Mouse (Mus musculus): ENCODE results near the gene Pofut2. TPM values are rescaled to one million over a fixed set of nuclear protein-coding genes. Genes with fewer than 3 reads are reported as not detected.

Gene Pofut2
- polyA plus RNA-seq, 2 experiments: 14.7 to 17.6 TPM

GRCm38 (mm10) chr10:77266281-77266680 lies 7.3 kb downstream of the Pofut2 start:
- Histone ChIP-seq H3K36me3 (replicated peaks; ENCODE audit: control insufficient read depth, insufficient read depth, low read depth) (peaks cover 25% of the 10 kb centered on the region), H3K27ac (no peak overlapping the region), H3K4me1 (replicated peaks; ENCODE audit: control insufficient read depth in 2 of 2, insufficient read depth in 2 of 2, low read length in 1 of 2) (no peaks in the 10 kb centered on the region), H3K9me3 (ENCODE audit: control insufficient read depth, low read length) (no peaks in the 10 kb centered on the region), H3K27me3 (ENCODE audit: control insufficient read depth, insufficient read depth, low read length) (no peaks in the 10 kb centered on the region), H3K4me3 (ENCODE audit: insufficient read depth in 1 of 2, low read depth in 2 of 2, low read length in 2 of 2) (no peak overlapping the region), H3K4me2 (ENCODE audit: low read depth) (no peak overlapping the region), H3K9ac (replicated peaks) (no peak overlapping the region)
- DNase-seq (ENCODE audit: low read depth in 3 of 3, low spot score in 3 of 3) (no peak), ATAC-seq (ENCODE audit: insufficient read depth) (peak; percentile 35; the same call in 1 of the 2 replicates)
- TF ChIP-seq EP300 (IDR thresholded peaks at IDR 0.05; ENCODE audit: low read depth) (no peak), CTCF (IDR thresholded peaks at IDR 0.05; ENCODE audit: low read depth) (no peak)
- 52% methylated on average over 8 of the region's 8 CpGs for WGBS (ENCODE audit: insufficient replicate concordance)

- whole genome bisulfite sequencing (ENCODE audit: insufficient replicate concordance): 70% methylated on average over 14 of the region's 14 CpGs
- Histone ChIP-seq H3K27ac (no peak overlapping the region), H3K4me1 (replicated peaks; ENCODE audit: control insufficient read depth in 2 of 2, insufficient read depth in 2 of 2, low read length in 1 of 2) (no peaks in the 10 kb centered on the region), H3K4me3 (ENCODE audit: insufficient read depth in 1 of 2, low read depth in 2 of 2, low read length in 2 of 2) (no peak overlapping the region), H3K27me3 (ENCODE audit: control insufficient read depth, insufficient read depth, low read length) (no peaks in the 10 kb centered on the region), H3K36me3 (replicated peaks; ENCODE audit: control insufficient read depth, insufficient read depth, low read depth) (peaks cover 25% of the 10 kb centered on the region), H3K9ac (replicated peaks) (no peak overlapping the region), H3K9me3 (ENCODE audit: control insufficient read depth, low read length) (no peaks in the 10 kb centered on the region), H3K4me2 (ENCODE audit: low read depth) (no peak overlapping the region)
- TF ChIP-seq EP300 (IDR thresholded peaks at IDR 0.05; ENCODE audit: low read depth) (no peak), CTCF (IDR thresholded peaks at IDR 0.05; ENCODE audit: low read depth) (no peak)
- DNase-seq (ENCODE audit: low read depth in 3 of 3, low spot score in 3 of 3) (no peak), ATAC-seq (ENCODE audit: insufficient read depth) (no peak)
Observed at GRCm38 (mm10) chr10:77267027-77267426, 8.0 kb downstream of the Pofut2 start.

GRCm38 (mm10) chr10:77269129-77269528 lies 10.1 kb downstream of the Pofut2 start:
- Histone ChIP-seq H3K9me3 (ENCODE audit: control insufficient read depth, low read length) (no peaks in the 10 kb centered on the region), H3K4me2 (ENCODE audit: low read depth) (no peak overlapping the region), H3K9ac (replicated peaks) (no peak overlapping the region), H3K27me3 (ENCODE audit: control insufficient read depth, insufficient read depth, low read length) (no peaks in the 10 kb centered on the region), H3K36me3 (replicated peaks; ENCODE audit: control insufficient read depth, insufficient read depth, low read depth) (peaks cover 18% of the 10 kb centered on the region), H3K4me3 (ENCODE audit: insufficient read depth in 1 of 2, low read depth in 2 of 2, low read length in 2 of 2) (no peak overlapping the region), H3K4me1 (replicated peaks; ENCODE audit: control insufficient read depth in 2 of 2, insufficient read depth in 2 of 2, low read length in 1 of 2) (no peaks in the 10 kb centered on the region), H3K27ac (no peak overlapping the region)
- ATAC-seq (ENCODE audit: insufficient read depth): no peak
- DNase-seq (ENCODE audit: low read depth in 3 of 3, low spot score in 3 of 3): no peak
- 66% methylated on average over 7 of the region's 7 CpGs for WGBS (ENCODE audit: insufficient replicate concordance)
- TF ChIP-seq CTCF (IDR thresholded peaks at IDR 0.05; ENCODE audit: low read depth) (no peak), EP300 (IDR thresholded peaks at IDR 0.05; ENCODE audit: low read depth) (no peak)

GRCm38 (mm10) chr10:77272980-77273730 lies 14.1 kb downstream of the Pofut2 start:
- no peaks in the 10 kb centered on the region for H3K4me1 ChIP-seq (replicated peaks; ENCODE audit: control insufficient read depth in 2 of 2, insufficient read depth in 2 of 2, low read length in 1 of 2)
- 46% methylated on average over 11 of the region's 11 CpGs for WGBS (ENCODE audit: insufficient replicate concordance)
- H3K4me3 ChIP-seq (ENCODE audit: insufficient read depth in 1 of 2, low read depth in 2 of 2, low read length in 2 of 2): no peak overlapping the region
- no peak overlapping the region for H3K27ac ChIP-seq
- ATAC-seq (ENCODE audit: insufficient read depth) (no peak), DNase-seq (ENCODE audit: low read depth in 3 of 3, low spot score in 3 of 3) (no peak)
- TF ChIP-seq CTCF (IDR thresholded peaks at IDR 0.05; ENCODE audit: low read depth): no peak
- no peak for TF ChIP-seq EP300 (IDR thresholded peaks at IDR 0.05; ENCODE audit: low read depth)
- H3K27me3 ChIP-seq (ENCODE audit: control insufficient read depth, insufficient read depth, low read length): no peaks in the 10 kb centered on the region
- peaks cover 9% of the 10 kb centered on the region for H3K36me3 ChIP-seq (replicated peaks; ENCODE audit: control insufficient read depth, insufficient read depth, low read depth)
- no peaks in the 10 kb centered on the region for H3K9me3 ChIP-seq (ENCODE audit: control insufficient read depth, low read length)
- no peak overlapping the region for H3K9ac ChIP-seq (replicated peaks)
- no peak overlapping the region for H3K4me2 ChIP-seq (ENCODE audit: low read depth)

GRCm38 (mm10) chr10:77273798-77274197 lies 14.8 kb downstream of the Pofut2 start:
- DNase-seq (ENCODE audit: low read depth in 3 of 3, low spot score in 3 of 3): no peak
- Histone ChIP-seq H3K4me1 (replicated peaks; ENCODE audit: control insufficient read depth in 2 of 2, insufficient read depth in 2 of 2, low read length in 1 of 2) (no peaks in the 10 kb centered on the region), H3K27ac (no peak overlapping the region), H3K9me3 (ENCODE audit: control insufficient read depth, low read length) (no peaks in the 10 kb centered on the region), H3K4me2 (ENCODE audit: low read depth) (no peak overlapping the region), H3K36me3 (replicated peaks; ENCODE audit: control insufficient read depth, insufficient read depth, low read depth) (peaks cover 4% of the 10 kb centered on the region), H3K4me3 (ENCODE audit: insufficient read depth in 1 of 2, low read depth in 2 of 2, low read length in 2 of 2) (no peak overlapping the region), H3K9ac (replicated peaks) (no peak overlapping the region), H3K27me3 (ENCODE audit: control insufficient read depth, insufficient read depth, low read length) (no peaks in the 10 kb centered on the region)
- no peak for ATAC-seq (ENCODE audit: insufficient read depth)
- TF ChIP-seq EP300 (IDR thresholded peaks at IDR 0.05; ENCODE audit: low read depth) (no peak), CTCF (IDR thresholded peaks at IDR 0.05; ENCODE audit: low read depth) (no peak)

Data from liver, embryonic 14.5 days (tissue).